Mouse (Mus musculus) lung, embryonic 16.5 days (tissue): ENCODE data around the gene Lmod2. TPM values are rescaled to one million over a fixed set of nuclear protein-coding genes. Genes with fewer than 3 reads are reported as not detected.

Source experiments
- ATAC-seq: fragments of 200-750 bp; cut with Nextera tagmentation; 2 replicates; pipeline ENCODE4 v1.8.0; 2017; ENCODE audit warnings: low read depth, mild to moderate bottlenecking, moderate library complexity
- H3K27ac ChIP-seq: fragments of 300-500 bp; sonication (generic); 2 replicates; pipeline ENCODE4 v1.5.1; 2014; ENCODE audit warnings: mild to moderate bottlenecking, control low read depth, low read length
- H3K27me3 ChIP-seq: fragments of 300-500 bp; sonication (generic); 2 replicates; pipeline ENCODE4 v1.6.1; 2014; ENCODE audit warnings: low read depth, low read length, mixed read lengths; ENCODE audit not compliant: control insufficient read depth, insufficient read depth
- H3K36me3 ChIP-seq: fragments of 300-500 bp; sonication (generic); 2 replicates; pipeline ENCODE4 v1.6.1; 2014; ENCODE audit warnings: low read length; ENCODE audit not compliant: control insufficient read depth, insufficient read depth
- H3K4me1 ChIP-seq: fragments of 300-500 bp; sonication (generic); replicated peaks from 2 replicates; pipeline ENCODE4 v1.6.1; 2014; ENCODE audit warnings: low read length, mixed read lengths; ENCODE audit not compliant: control insufficient read depth, insufficient read depth
- H3K4me2 ChIP-seq: fragments of 300-500 bp; sonication (generic); 2 replicates; pipeline ENCODE4 v1.6.1; 2014; ENCODE audit warnings: low read depth, low read length, control low read depth
- H3K4me3 ChIP-seq: fragments of 300-500 bp; sonication (generic); 2 replicates; pipeline ENCODE4 v1.5.1; 2014; ENCODE audit warnings: mild to moderate bottlenecking, low read length, control low read depth
- H3K9ac ChIP-seq: fragments of 300-500 bp; sonication (generic); 2 replicates; pipeline ENCODE4 v1.6.1; 2014; ENCODE audit warnings: low read length, control low read depth
- H3K9me3 ChIP-seq: fragments of 300-500 bp; sonication (generic); 2 replicates; pipeline ENCODE4 v1.6.1; 2016; ENCODE audit warnings: low read length; ENCODE audit not compliant: control insufficient read depth
- WGBS: fragments of 180-500 bp; shearing (Covaris S2); extraction: QIAGEN DNeasy Blood & Tissue Kit; methylation state at CpG from one replicate; pipeline ENCODE4 v1.1.7; 2014; 5-methylcytosine and 5-hydroxymethylcytosine counted together
- polyA plus RNA-seq: library from polyadenylated mRNA; unstranded; fragments of >200 nt; fragmentation: Nextera tagmentation; extraction: Ambion mirVana; gene quantifications from 2 replicates; pipeline ENCODE4 v1.2.1, GENCODE M21; 2015

Lmod2 gene
- polyA plus RNA-seq, 1 experiment from 2014 or later: 1.7 TPM

DNA sequence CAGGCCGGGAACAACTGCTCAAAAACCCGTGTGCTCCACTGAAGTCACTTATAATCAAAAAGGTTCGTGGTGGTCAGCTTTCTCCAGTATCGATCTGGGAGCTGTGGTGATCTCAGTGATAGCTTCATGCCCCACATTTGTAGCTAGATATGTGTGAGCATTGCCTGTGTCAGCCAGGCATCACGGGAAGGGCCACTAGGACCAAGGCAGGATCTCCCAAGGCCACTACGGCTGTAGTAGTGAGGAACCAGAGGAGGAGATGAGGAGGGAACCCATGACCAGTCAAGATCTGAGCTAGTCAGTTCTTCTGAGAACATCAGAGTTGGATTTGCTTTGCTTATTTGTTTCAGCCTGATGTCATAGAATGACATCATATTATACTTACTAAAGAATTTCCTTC is 1.6 kb downstream of the Lmod2 start:
- Histone ChIP-seq H3K4me1 (peaks cover 11% of the 10 kb centered on the region), H3K27me3 (no peaks in the 10 kb centered on the region), H3K9me3 (no peaks in the 10 kb centered on the region), H3K4me2 (no peak overlapping the region), H3K4me3 (no peak overlapping the region), H3K36me3 (no peaks in the 10 kb centered on the region), H3K9ac (no peak overlapping the region), H3K27ac (no peak overlapping the region)
- no peak for ATAC-seq
- WGBS: 89% methylated on average over 6 of the region's 6 CpGs

DNA sequence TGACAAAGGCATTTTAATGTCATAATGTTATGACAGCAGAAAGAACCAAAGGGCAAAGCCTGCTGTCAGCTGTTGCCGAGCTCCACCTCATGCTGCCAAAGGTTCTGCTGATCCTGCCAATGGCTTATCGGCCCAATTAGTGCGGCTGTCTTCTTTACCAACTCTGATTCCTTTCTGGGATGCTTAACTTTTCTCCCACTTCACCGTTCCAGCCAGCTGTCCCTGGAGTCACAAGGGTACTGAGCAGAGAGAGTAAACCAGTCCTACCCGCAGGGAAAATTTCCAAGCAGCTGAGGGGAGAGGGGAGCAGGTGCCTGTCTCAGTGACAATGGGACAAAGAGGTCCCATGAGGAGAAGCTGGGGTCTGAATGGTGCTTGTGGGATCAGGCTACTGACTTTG is 2.1 kb downstream of the Lmod2 start:
- 78% methylated on average over 5 of the region's 5 CpGs for WGBS
- no peak overlapping the region for H3K4me2 ChIP-seq
- H3K4me3 ChIP-seq: no peak overlapping the region
- no peaks in the 10 kb centered on the region for H3K27me3 ChIP-seq
- H3K36me3 ChIP-seq: no peaks in the 10 kb centered on the region
- no peaks in the 10 kb centered on the region for H3K9me3 ChIP-seq
- ATAC-seq: no peak
- no peak overlapping the region for H3K9ac ChIP-seq
- no peak overlapping the region for H3K27ac ChIP-seq
- H3K4me1 ChIP-seq: peaks cover 11% of the 10 kb centered on the region

DNA sequence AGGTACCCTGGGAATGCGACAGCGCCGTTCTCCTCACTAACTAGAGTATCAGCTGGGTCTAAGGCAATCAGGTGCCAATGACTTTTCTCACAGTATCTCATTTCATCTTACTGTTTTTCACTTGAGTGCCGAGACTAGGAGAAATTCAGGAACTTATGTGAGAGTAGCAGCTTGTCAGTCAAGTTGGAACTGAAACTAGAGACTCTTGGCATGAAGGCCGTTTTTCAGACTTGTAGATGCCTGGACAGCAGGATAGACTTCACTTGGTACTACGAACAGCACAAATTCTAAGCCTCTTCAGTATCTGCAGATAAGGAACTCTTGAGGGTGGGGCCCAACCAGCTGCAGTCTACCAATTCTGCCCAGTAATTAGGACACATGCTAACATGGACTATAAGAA is 2.6 kb downstream of the Lmod2 start:
- H3K9ac ChIP-seq: no peak overlapping the region

DNA sequence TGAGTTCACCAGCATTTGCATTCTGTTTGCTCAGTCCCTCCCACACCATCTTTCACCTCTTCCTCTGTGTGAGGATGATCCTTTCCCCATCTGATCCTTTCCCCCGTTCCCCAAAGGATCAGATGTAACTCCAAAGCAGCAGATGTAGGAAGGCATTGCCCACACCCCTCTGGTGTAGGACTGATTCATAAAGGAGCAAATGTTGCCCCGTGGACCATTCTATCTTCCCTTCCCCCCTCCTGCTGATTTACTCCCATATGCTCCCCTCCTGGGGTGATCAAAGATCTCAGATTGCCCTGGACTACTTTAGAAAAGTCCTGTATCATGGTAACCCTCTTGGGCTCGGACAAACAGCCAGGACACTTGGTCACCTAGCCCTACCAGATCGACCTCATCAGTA is 3.2 kb downstream of the Lmod2 start:
- Histone ChIP-seq H3K9me3 (no peaks in the 10 kb centered on the region), H3K4me3 (no peak overlapping the region), H3K36me3 (no peaks in the 10 kb centered on the region), H3K4me2 (no peak overlapping the region), H3K9ac (no peak overlapping the region), H3K27me3 (no peaks in the 10 kb centered on the region), H3K27ac (no peak overlapping the region), H3K4me1 (peaks cover 11% of the 10 kb centered on the region)
- ATAC-seq: no peak
- WGBS: 66% methylated on average over 4 of the region's 4 CpGs

More for the DNA sequence above, 2.6 kb downstream of the Lmod2 start:
- H3K36me3 ChIP-seq: no peaks in the 10 kb centered on the region
- peaks cover 11% of the 10 kb centered on the region for H3K4me1 ChIP-seq
- WGBS: 69% methylated on average over 6 of the region's 6 CpGs
- no peak for ATAC-seq
- H3K4me2 ChIP-seq: no peak overlapping the region
- no peak overlapping the region for H3K27ac ChIP-seq
- no peaks in the 10 kb centered on the region for H3K27me3 ChIP-seq
- H3K9me3 ChIP-seq: no peaks in the 10 kb centered on the region
- no peak overlapping the region for H3K4me3 ChIP-seq

DNA sequence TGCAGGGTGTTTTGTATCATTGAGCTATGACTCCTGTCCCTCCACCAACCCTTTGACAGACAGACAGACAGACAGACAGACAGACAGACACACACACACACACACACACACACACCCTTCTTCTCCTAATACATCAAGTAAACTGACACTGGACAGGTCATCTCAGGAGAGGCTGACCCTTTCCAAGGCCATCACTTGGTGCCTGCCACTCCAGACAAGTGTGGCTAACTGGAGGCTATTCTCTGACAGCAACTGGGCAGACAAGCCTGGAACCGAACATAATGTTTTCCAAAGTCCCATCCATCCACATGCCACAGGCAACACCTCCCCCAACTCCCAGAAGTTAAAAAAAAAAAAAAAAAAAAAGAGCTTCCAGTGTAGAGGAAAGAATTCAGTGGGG is 4.1 kb downstream of the Lmod2 start:
- Histone ChIP-seq H3K27ac (no peak overlapping the region), H3K4me3 (no peak overlapping the region), H3K4me1 (peaks cover 11% of the 10 kb centered on the region), H3K9me3 (no peaks in the 10 kb centered on the region), H3K9ac (no peak overlapping the region), H3K36me3 (no peaks in the 10 kb centered on the region), H3K27me3 (no peaks in the 10 kb centered on the region), H3K4me2 (no peak overlapping the region)
- 16% methylated on average over 1 of the region's 1 CpGs for WGBS
- ATAC-seq: 0 out of 2 replicates have a peak, but pooled peaks have one; percentile 32

DNA sequence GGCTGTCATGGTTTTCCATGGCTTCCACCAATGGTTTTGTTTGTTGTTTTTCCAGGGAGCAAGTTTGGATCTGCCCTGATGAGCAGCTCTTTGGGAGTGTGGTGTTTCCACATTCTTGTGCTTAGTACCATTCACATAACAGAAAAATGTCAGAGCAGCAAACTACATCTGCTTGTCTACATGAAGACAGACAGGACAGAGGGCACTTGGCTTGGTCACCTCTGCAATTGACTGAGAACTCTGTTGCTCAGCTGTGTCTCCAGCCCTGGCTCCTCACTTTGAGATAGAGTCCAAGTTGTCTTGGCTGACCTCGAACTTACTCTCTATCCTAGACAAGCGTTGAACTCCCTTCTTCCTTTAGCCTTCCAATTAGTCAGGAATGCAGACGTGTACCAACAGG is 4.8 kb downstream of the Lmod2 start:
- Histone ChIP-seq H3K27me3 (no peaks in the 10 kb centered on the region), H3K4me2 (no peak overlapping the region), H3K9me3 (no peaks in the 10 kb centered on the region), H3K27ac (no peak overlapping the region), H3K36me3 (no peaks in the 10 kb centered on the region), H3K9ac (no peak overlapping the region), H3K4me1 (peaks cover 16% of the 10 kb centered on the region), H3K4me3 (no peak overlapping the region)
- 46% methylated on average over 3 of the region's 3 CpGs for WGBS
- ATAC-seq: no peak

DNA sequence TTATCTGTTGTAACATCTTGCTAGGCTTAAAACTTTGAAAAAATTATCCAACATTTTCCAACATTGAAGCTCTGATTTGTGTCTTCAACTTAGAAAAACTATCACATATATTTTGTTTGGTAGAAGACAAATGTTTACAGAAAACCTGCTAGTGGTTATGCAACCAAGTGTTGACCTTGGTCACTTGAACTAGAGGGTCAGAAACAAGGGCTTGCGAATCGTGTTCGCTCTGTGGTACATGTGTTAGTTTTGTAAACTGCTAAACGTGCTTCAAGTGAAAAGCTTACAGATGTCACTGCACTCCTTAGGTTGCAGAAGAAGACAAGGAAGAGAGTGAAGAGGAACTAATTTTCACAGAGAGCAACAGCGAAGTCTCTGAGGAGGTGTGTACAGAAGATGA is 5.4 kb downstream of the Lmod2 start:
- 63% methylated on average over 5 of the region's 5 CpGs for WGBS
- H3K4me3 ChIP-seq: no peak overlapping the region
- peaks cover 16% of the 10 kb centered on the region for H3K4me1 ChIP-seq
- no peak overlapping the region for H3K27ac ChIP-seq
- no peak overlapping the region for H3K4me2 ChIP-seq
- no peaks in the 10 kb centered on the region for H3K27me3 ChIP-seq
- H3K9ac ChIP-seq: no peak overlapping the region
- ATAC-seq: no peak
- H3K9me3 ChIP-seq: no peaks in the 10 kb centered on the region
- no peaks in the 10 kb centered on the region for H3K36me3 ChIP-seq

DNA sequence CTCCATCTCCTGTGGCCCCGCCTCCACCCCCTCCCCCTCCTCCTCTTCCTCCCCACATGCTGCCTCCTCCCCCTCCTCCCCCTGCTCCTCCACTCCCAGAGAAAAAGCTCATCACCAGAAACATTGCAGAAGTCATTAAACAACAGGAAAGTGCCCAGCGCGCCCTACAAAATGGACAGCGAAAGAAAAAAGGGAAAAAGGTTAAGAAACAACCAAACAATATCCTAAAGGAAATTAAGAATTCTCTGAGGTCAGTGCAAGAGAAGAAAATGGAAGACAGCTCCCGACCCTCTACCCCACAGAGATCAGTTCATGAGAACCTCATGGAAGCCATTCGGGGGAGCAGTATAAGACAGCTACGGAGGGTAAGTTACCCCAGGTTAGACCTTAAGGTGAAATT is 6.7 kb downstream of the Lmod2 start:
- Histone ChIP-seq H3K27ac (no peak overlapping the region), H3K9me3 (no peaks in the 10 kb centered on the region), H3K4me2 (no peak overlapping the region), H3K27me3 (no peaks in the 10 kb centered on the region), H3K4me1 (peaks cover 16% of the 10 kb centered on the region), H3K4me3 (no peak overlapping the region), H3K9ac (no peak overlapping the region), H3K36me3 (no peaks in the 10 kb centered on the region)
- 83% methylated on average over 7 of the region's 7 CpGs for whole genome bisulfite sequencing
- ATAC-seq: no peak

DNA sequence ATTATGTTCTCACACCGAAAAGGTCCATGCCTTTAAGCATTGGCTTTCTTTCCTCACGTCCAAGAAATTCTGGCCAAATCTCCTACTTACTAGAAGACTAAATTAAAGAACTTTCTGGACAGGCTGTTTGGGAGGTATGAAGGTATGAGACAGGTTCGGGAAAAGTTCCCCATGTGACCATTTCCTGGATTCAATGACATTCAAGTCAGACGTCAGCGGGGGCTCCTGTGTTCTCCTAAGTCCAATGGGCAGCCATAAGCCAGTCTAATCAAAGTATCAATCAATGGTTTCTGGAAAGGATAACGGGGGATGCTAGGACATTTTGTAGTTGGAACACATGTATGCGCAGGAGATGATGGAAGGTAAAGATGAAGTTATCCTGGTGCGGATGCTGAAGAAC is 8.1 kb downstream of the Lmod2 start:
- Histone ChIP-seq H3K27ac (no peak overlapping the region), H3K27me3 (no peaks in the 10 kb centered on the region), H3K9me3 (no peaks in the 10 kb centered on the region), H3K4me1 (peaks cover 16% of the 10 kb centered on the region), H3K4me3 (no peak overlapping the region), H3K4me2 (no peak overlapping the region), H3K9ac (no peak overlapping the region), H3K36me3 (no peaks in the 10 kb centered on the region)
- no peak for ATAC-seq
- 93% methylated on average over 8 of the region's 8 CpGs for WGBS

DNA sequence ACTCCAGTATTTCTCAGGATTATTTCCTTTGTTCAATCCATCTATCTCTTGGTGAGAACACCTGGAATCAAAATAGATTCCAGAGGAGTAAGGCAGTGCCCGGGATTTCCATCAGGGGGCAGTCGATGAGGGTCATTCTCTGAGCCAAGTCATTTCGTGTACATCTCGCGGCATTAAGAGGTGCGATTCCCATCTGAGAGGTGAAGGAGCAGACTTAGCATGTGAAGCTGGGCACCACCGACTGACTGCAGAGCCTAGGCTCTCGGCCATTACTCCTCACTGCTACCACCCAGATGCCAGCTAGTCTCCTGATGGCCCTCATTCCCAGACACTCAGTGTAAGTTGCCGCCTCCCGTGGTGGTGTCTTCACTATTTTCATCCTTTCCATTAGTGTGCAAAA is 8.9 kb downstream of the Lmod2 start:
- Histone ChIP-seq H3K4me2 (no peak overlapping the region), H3K27me3 (no peaks in the 10 kb centered on the region), H3K36me3 (no peaks in the 10 kb centered on the region), H3K9me3 (no peaks in the 10 kb centered on the region), H3K27ac (no peak overlapping the region), H3K4me3 (no peak overlapping the region), H3K9ac (no peak overlapping the region), H3K4me1 (peaks cover 10% of the 10 kb centered on the region)
- no peak for ATAC-seq
- 61% methylated on average over 10 of the region's 10 CpGs for WGBS
